Mouse (Mus musculus) layer of hippocampus, postnatal 25 days (tissue): Measurements from ENCODE around the gene Lrrc27. TPM values are rescaled to one million over a fixed set of nuclear protein-coding genes. Genes with fewer than 3 reads are reported as not detected.

Experiments
- DNase-seq, 2 experiments: peaks; one replicate each; pipeline ENCODE4 v3.0.0; 2022; ENCODE audit warnings: mixed read lengths in 2 of 2, low spot score in 1 of 2; ENCODE audit errors: extremely low spot score in 1 of 2
- total RNA-seq, 2 experiments: library from RNA; stranded (reverse); gene quantifications; 2 replicates each; pipeline ENCODE4 v1.2.3; 2021

Gene Lrrc27
- total RNA-seq, 2 experiments from 2014 or later, result 6.1 to 6.8 TPM

GRCm38 (mm10) chr7:139234426-139235188, 21.8 kb downstream of the Lrrc27 start:
- DNase-seq, result no peak

- DNase-seq, result no peak
Observed at GRCm38 (mm10) chr7:139235651-139236358, 23.0 kb downstream of the Lrrc27 start.

- no peak for DNase-seq
Observed at GRCm38 (mm10) chr7:139239432-139239831, 26.6 kb downstream of the Lrrc27 start.

GRCm38 (mm10) chr7:139246086-139246485, 33.3 kb downstream of the Lrrc27 start:
- no peak for DNase-seq

GRCm38 (mm10) chr7:139246931-139247880, 34.4 kb downstream of the Lrrc27 start:
- peak in 1 of 2 experiments; percentile 48 for DNase-seq

- DNase-seq, result peak; percentile 61 to 65
Observed at GRCm38 (mm10) chr7:139247881-139248614, 35.3 kb downstream of the Lrrc27 start, which contains the start of gene Pwwp2b. Gene Pwwp2b, plus strand, starts transcription at chr7:139248482.

- DNase-seq, result no peak
Observed at GRCm38 (mm10) chr7:139248615-139249405, 36.0 kb downstream of the Lrrc27 start.

GRCm38 (mm10) chr7:139249406-139250210, 36.8 kb downstream of the Lrrc27 start:
- DNase-seq, result no peak

GRCm38 (mm10) chr7:139251881-139252301, 39.1 kb downstream of the Lrrc27 start:
- DNase-seq, result no peak

GRCm38 (mm10) chr7:139252566-139252965, 39.8 kb downstream of the Lrrc27 start:
- DNase-seq, result no peak

GRCm38 (mm10) chr7:139252986-139253385, 40.2 kb downstream of the Lrrc27 start:
- no peak for DNase-seq

GRCm38 (mm10) chr7:139253462-139253861, 40.7 kb downstream of the Lrrc27 start:
- no peak for DNase-seq

- no peak for DNase-seq
Observed at GRCm38 (mm10) chr7:139254626-139255025, 41.8 kb downstream of the Lrrc27 start.

- DNase-seq, result no peak
Observed at GRCm38 (mm10) chr7:139257752-139258542, 45.2 kb downstream of the Lrrc27 start.

GRCm38 (mm10) chr7:139264337-139264736, 51.5 kb downstream of the Lrrc27 start:
- DNase-seq, result no peak

- DNase-seq, result no peak
Observed at GRCm38 (mm10) chr7:139265634-139266033, 52.8 kb downstream of the Lrrc27 start.

GRCm38 (mm10) chr7:139266431-139266830, 53.6 kb downstream of the Lrrc27 start:
- DNase-seq, result no peak
